Mouse (Mus musculus) midbrain, embryonic 13.5 days (tissue): ENCODE measurements around the gene Sftpd. TPM values are rescaled to one million over a fixed set of nuclear protein-coding genes. Genes with fewer than 3 reads are reported as not detected.

Experiments
- ATAC-seq: fragments of 200-750 bp; cut with Nextera tagmentation; 2 replicates; pipeline ENCODE4 v1.8.0; 2017; ENCODE audit warnings: mild to moderate bottlenecking, moderate TSS enrichment, moderate library complexity
- H3K27ac ChIP-seq: fragments of 300-500 bp; sonication (generic); 2 replicates; pipeline ENCODE4 v1.5.1; 2015; ENCODE audit warnings: inconsistent platforms, mild to moderate bottlenecking, moderate library complexity
- H3K27me3 ChIP-seq: fragments of 300-500 bp; sonication (generic); 2 replicates; pipeline ENCODE4 v1.6.1; 2015; ENCODE audit warnings: mild to moderate bottlenecking, inconsistent platforms
- H3K36me3 ChIP-seq: fragments of 300-500 bp; sonication (generic); 2 replicates; pipeline ENCODE4 v1.6.1; 2015; ENCODE audit warnings: mild to moderate bottlenecking, inconsistent platforms
- H3K4me1 ChIP-seq: fragments of 300-500 bp; sonication (generic); replicated peaks from 2 replicates; pipeline ENCODE4 v1.6.1; 2015; ENCODE audit warnings: inconsistent platforms
- H3K4me2 ChIP-seq: fragments of 300-500 bp; sonication (generic); replicated peaks from 2 replicates; pipeline ENCODE4 v1.6.1; 2015; ENCODE audit warnings: moderate library complexity, mild to moderate bottlenecking, inconsistent platforms
- H3K4me3 ChIP-seq: fragments of 300-500 bp; sonication (generic); replicated peaks from 2 replicates; pipeline ENCODE4 v1.5.1; 2015; ENCODE audit warnings: mild to moderate bottlenecking, inconsistent platforms
- H3K9ac ChIP-seq: fragments of 300-500 bp; sonication (generic); replicated peaks from 2 replicates; pipeline ENCODE4 v1.6.1; 2015; ENCODE audit warnings: mild to moderate bottlenecking, inconsistent platforms
- H3K9me3 ChIP-seq: fragments of 300-500 bp; sonication (generic); 2 replicates; pipeline ENCODE4 v1.6.1; 2016; ENCODE audit warnings: mild to moderate bottlenecking, inconsistent platforms
- WGBS: fragments of 180-500 bp; shearing (Covaris S2); methylation state at CpG from one replicate; pipeline ENCODE4 v1.1.7; 2015; 5-methylcytosine and 5-hydroxymethylcytosine counted together
- polyA plus RNA-seq: library from polyadenylated mRNA; unstranded; fragments of >200 nt; fragmentation: Nextera tagmentation; extraction: Ambion mirVana; gene quantifications from 2 replicates; pipeline ENCODE4 v1.2.1, GENCODE M21; 2015

The Sftpd gene
- polyA plus RNA-seq, 1 experiment from 2014 or later = not detected

- Histone ChIP-seq H3K4me3 (no peak overlapping the region), H3K36me3 (no peaks in the 10 kb centered on the region), H3K4me1 (no peaks in the 10 kb centered on the region), H3K27me3 (no peaks in the 10 kb centered on the region), H3K9ac (no peak overlapping the region), H3K9me3 (no peaks in the 10 kb centered on the region), H3K4me2 (no peak overlapping the region), H3K27ac (no peak overlapping the region)
- ATAC-seq = no peak
- whole genome bisulfite sequencing = 84% methylated on average over 3 of the region's 3 CpGs
These were observed 38.0 kb downstream of the Sftpd start for GRCm38 (mm10) chr14:41146922-41147321.

DNA sequence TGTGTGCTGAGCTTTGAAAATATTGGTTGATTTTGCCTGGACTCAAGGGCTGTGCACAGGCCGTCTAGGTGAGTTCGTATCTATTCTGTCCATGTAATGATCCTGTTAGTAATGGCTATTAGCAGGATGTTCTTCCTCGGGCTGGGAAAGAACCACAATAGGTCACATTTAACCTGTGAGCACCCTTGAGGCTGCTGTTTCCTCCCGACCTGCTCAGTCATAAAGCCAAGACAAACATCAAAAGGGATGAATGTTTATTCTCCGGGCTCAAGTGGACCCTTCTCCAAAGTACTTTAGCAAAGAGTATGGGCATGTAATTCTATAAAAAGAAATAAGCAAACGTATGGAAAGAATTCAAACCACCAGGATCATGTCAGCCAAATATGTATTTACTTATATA lies 38.9 kb downstream of the Sftpd start:
- H3K9ac ChIP-seq = no peak overlapping the region
- no peaks in the 10 kb centered on the region for H3K36me3 ChIP-seq
- H3K9me3 ChIP-seq = no peaks in the 10 kb centered on the region
- no peaks in the 10 kb centered on the region for H3K4me1 ChIP-seq
- ATAC-seq = no peak
- H3K4me3 ChIP-seq = no peak overlapping the region
- H3K27ac ChIP-seq = no peak overlapping the region
- no peak overlapping the region for H3K4me2 ChIP-seq
- no peaks in the 10 kb centered on the region for H3K27me3 ChIP-seq
- WGBS = 69% methylated on average over 6 of the region's 6 CpGs

DNA sequence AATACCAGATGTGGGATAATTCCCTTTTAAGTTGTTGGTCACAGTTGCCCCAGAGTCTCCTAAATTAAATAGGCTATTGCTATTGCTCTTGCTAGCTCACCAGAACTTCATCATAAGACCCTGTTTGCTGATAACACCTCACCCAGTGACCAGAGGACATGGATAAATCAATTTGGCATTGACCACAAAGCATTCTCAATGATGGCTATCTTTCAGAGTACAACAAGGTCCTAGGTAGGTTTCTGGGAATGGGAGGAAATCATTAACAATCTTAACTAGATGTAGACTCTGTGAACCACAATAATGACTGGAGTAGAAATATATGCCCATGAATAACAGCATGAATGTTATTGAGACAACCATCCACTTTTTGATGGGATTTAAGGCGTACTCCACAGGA lies 44.3 kb downstream of the Sftpd start:
- no peaks in the 10 kb centered on the region for H3K27me3 ChIP-seq
- 88% methylated on average over 1 of the region's 1 CpGs for WGBS
- H3K4me1 ChIP-seq = no peaks in the 10 kb centered on the region
- H3K4me2 ChIP-seq = no peak overlapping the region
- H3K27ac ChIP-seq = no peak overlapping the region
- no peak overlapping the region for H3K9ac ChIP-seq
- H3K9me3 ChIP-seq = no peaks in the 10 kb centered on the region
- no peak for ATAC-seq
- no peak overlapping the region for H3K4me3 ChIP-seq
- H3K36me3 ChIP-seq = no peaks in the 10 kb centered on the region

DNA sequence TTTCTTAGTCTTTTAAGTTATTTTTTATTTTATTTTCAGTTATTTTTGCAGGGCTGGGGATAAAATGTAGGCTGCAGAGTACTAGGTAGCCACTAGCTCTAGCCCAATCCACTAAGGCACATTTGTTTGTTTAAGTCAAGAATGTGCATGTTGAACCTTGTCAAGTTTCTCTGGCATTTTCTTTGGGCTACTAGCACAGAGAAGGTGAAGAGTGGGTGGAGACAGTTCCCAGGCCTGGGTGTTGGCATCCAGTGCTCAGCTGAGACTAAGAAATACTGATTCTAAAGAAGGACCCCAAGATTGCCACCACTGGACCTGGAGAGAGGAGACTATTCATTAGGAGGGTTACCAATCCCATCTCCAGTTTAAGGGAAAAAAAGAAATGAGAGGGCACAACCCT lies 47.9 kb downstream of the Sftpd start:
- Histone ChIP-seq H3K4me2 (no peak overlapping the region), H3K9ac (no peak overlapping the region), H3K9me3 (no peaks in the 10 kb centered on the region), H3K27ac (no peak overlapping the region), H3K27me3 (no peaks in the 10 kb centered on the region), H3K4me1 (no peaks in the 10 kb centered on the region), H3K4me3 (no peak overlapping the region), H3K36me3 (no peaks in the 10 kb centered on the region)
- no peak for ATAC-seq

- WGBS = 83% methylated on average over 7 of the region's 7 CpGs
- no peak within 1 kb of the TSS for H3K4me2 ChIP-seq
- ATAC-seq = no peak
- H3K9ac ChIP-seq = no peak within 1 kb of the TSS
- no peaks in the 10 kb centered on the region for H3K36me3 ChIP-seq
- no peaks in the 10 kb centered on the region for H3K27me3 ChIP-seq
- H3K4me1 ChIP-seq = no peaks in the 10 kb centered on the region
- H3K4me3 ChIP-seq = no peak within 1 kb of the TSS
- H3K27ac ChIP-seq = no peak within 1 kb of the TSS
- H3K9me3 ChIP-seq = no peaks in the 10 kb centered on the region
These were observed 53.4 kb downstream of the Sftpd start, which contains the start of gene Sftpa1 for GRCm38 (mm10) chr14:41131540-41131939. Gene Sftpa1, plus strand, starts transcription at chr14:41131782.

- H3K27ac ChIP-seq = no peak overlapping the region
- H3K4me2 ChIP-seq = no peak overlapping the region
- no peaks in the 10 kb centered on the region for H3K36me3 ChIP-seq
- H3K27me3 ChIP-seq = no peaks in the 10 kb centered on the region
- no peaks in the 10 kb centered on the region for H3K9me3 ChIP-seq
- WGBS = 21% methylated on average over 4 of the region's 4 CpGs
- H3K4me1 ChIP-seq = no peaks in the 10 kb centered on the region
- no peak overlapping the region for H3K9ac ChIP-seq
- H3K4me3 ChIP-seq = no peak overlapping the region
- ATAC-seq = no peak
These were observed 57.0 kb downstream of the Sftpd start for GRCm38 (mm10) chr14:41127997-41128396.

- H3K27ac ChIP-seq = no peak overlapping the region
- WGBS = 88% methylated on average over 5 of the region's 5 CpGs
- no peak overlapping the region for H3K9ac ChIP-seq
- H3K27me3 ChIP-seq = no peaks in the 10 kb centered on the region
- no peaks in the 10 kb centered on the region for H3K4me1 ChIP-seq
- no peak overlapping the region for H3K4me2 ChIP-seq
- H3K4me3 ChIP-seq = no peak overlapping the region
- no peaks in the 10 kb centered on the region for H3K9me3 ChIP-seq
- ATAC-seq = no peak
- H3K36me3 ChIP-seq = no peaks in the 10 kb centered on the region
These were observed 60.3 kb downstream of the Sftpd start for GRCm38 (mm10) chr14:41124683-41125082.

Other genes with a start within 250 kb of the Sftpd start
- gene Tspan14, start 218.3 kb downstream of the Sftpd start, polyA plus RNA-seq = 79.7 and 80.4 TPM in 2 replicates
- gene Fam213a, start 171.4 kb downstream of the Sftpd start, polyA plus RNA-seq = 66.9 and 67.2 TPM in 2 replicates
- 0.40 TPM in 1 of 2 replicates, not detected in the other for gene Dydc2, start 115.9 kb downstream of the Sftpd start, polyA plus RNA-seq
- not detected in 2 replicates for gene Dydc1, start 112.2 kb downstream of the Sftpd start, polyA plus RNA-seq
- gene Mat1a, start 80.1 kb downstream of the Sftpd start, polyA plus RNA-seq = not detected in 2 replicates
- gene Sftpa1, start 53.4 kb downstream of the Sftpd start, polyA plus RNA-seq = not detected in 2 replicates
- gene Mbl1, start 33.7 kb downstream of the Sftpd start, polyA plus RNA-seq = not detected in 2 replicates
- 0.17 TPM in 1 of 2 replicates, not detected in the other for gene Gm2832, start 93.7 kb upstream of the Sftpd start, polyA plus RNA-seq
- gene Gm5798, start 163.5 kb upstream of the Sftpd start, polyA plus RNA-seq = not detected in 2 replicates
- gene Gm7945, start 201.2 kb upstream of the Sftpd start, polyA plus RNA-seq = not detected in 2 replicates
- gene Gm6482, start 223.1 kb upstream of the Sftpd start, polyA plus RNA-seq = not detected in 2 replicates